Mouse (Mus musculus) fibroblast of lung, adult 2 months (primary cell): ENCODE measurements at regions not wholly inside any gene's neighbourhood (a gene's known extent, or its start where the extent isn't known, plus 50 kb on each side); places are given as distances from the start of the nearest gene placed in this dataset.

ENCODE experiments used
- DNase-seq: peaks from one replicate; pipeline ENCODE4 v3.0.0-alpha.2; 2011; ENCODE audit warnings: low read depth

DNA sequence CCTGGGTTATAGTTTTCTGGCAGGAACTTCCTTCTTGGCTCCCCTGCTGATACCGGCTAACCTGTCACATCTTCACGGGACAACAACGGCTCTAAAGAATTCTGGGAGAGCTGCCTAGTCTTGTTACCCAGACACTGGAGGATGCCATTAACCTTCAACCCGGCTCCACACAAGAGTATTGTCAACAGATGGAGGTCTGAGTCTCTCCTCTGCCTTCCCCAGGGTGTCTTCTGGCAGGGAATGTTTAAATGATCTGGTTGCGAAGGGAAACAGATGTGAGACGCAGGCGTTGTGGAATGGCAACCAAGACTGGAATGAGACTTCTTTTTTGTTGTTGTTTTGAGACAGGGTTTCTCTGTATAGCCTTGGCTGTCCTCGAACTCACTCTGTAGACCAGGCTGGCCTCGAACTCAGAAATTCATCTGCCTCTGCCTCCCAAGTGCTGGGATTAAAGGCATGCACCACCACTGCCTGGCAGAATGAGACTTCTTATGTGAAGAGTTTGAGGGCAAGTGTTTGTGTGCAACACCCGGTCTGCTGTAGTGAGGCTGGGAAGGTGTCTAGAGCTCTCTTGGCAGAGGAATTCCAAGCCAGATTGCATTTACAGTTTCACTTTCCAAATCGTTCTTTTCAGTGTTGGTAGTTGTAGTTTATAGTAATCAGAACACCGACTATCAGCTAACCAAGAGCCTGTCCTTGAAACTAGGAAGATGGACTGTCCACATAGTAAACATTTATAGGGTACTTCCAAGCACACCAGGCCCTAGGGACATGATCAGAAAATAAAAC lies 188.2 kb upstream of the Krr1 start:
- no peak for DNase-seq

DNA sequence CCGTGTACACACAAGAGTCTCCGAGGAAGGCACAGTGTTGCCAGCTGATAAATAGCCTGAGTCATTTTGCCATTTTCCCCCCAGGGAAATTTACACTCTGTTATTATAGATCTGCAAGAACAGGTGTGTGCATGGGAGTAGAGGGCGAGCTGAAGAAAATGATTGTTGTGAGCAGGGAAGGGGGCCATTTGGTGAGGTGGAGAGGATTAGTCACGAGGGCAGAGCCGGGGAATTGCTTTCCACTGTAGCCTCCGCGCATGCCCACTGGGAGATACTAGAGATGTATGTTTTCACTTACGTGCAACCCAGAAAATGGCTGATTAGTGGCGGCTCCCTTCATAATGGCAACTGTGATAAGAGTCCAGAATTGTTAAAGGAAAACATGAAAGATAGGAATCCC lies 185.3 kb upstream of the Krr1 start:
- DNase-seq, result no peak

DNA sequence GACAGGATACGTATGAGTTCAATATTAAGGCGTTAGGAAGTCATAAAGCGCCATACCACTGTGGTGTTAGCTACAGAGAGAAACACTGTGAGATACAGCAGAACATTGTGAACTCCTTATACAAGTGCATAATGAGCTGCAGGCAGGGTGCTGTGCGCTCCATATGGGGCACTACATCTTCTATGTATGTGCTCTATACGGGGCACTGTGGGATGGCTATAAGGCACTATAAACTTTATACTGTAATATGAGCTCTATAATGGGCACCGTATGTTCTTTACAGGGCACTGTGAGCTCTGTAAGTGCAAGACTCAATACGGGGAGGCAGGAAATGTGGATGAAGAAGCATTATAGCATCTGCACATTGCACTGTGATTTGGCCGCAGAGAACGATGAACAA lies 183.2 kb upstream of the Krr1 start:
- DNase-seq, result no peak

DNA sequence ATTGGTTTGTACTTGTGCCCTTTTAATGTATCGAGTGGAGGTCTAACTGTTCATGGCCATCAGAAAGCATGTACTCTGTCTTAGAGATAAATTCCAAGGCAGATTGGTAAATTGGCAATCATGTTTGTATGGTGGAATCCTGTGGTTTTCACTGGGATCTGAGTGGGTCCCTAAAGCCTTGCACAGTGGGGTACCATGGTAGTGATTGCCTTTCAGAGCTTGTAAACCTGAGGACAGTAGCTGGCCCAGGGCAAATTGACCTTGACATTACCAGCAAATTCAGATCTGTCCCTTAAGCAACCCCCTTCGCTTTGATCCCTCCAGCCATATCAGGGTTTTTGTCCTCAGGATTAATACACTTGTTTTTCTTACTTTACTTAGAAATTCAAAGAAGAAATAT lies 181.6 kb upstream of the Krr1 start:
- DNase-seq, result no peak

DNA sequence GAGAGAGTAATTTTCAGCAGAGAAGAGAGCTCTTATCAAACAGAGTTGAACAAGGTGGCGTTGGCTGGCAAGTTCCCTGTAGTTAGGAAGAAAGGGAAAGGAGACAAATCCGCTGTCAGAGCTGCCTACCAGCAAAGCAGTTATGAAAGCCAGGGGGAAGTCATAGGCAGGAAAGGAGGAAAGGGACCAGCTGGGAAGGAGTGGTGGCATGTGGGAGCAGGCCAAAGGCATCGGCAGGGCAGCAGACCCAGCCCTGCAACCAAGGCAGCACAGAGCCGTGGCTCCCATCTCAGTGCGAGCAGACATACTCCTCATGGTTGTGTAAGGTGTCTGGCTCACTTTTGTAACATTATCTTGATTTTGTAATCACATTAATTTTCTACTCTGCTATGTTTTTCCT lies 177.4 kb upstream of the Krr1 start:
- DNase-seq, result no peak

DNA sequence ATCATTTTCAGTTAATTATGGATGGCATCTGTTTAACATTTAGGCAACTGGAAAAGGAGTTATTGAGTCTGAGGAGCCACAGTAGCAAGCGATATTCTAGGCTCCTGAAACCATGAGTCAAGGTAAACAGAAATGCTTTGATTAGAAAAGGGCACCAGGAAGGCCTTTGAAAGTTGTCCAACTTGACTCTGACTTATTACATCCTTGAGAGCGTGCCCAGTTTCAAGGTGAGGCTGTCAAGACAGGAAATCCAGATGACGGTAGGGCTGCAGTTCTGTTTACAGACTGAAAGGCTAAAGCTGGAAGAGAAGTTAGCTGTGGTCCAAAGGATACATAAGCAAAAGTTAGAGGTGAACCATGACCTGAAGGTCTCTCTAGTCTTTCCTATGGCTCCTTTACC lies 176.7 kb upstream of the Krr1 start:
- no peak for DNase-seq

DNA sequence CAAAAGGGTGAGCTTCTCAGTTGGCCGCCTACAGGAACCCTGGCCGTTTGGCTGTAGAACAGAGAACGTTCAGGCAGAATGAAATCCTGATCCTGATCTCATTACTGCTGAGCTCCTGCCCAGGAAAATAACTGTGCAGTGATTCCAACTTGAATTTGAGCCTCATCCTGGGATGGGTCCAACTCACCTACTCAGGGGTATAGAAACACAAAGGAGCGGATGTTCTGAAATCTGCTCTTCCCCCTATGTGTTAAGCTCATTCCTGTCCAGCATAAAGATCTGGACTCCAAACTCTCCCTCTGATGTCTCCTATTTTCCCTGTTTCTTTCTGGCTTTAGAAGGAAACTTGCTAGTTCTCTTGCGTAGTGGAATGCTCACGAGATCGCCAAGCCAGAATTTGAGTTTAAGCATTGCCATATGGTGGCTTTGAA lies 173.6 kb upstream of the Krr1 start:
- no peak for DNase-seq

DNA sequence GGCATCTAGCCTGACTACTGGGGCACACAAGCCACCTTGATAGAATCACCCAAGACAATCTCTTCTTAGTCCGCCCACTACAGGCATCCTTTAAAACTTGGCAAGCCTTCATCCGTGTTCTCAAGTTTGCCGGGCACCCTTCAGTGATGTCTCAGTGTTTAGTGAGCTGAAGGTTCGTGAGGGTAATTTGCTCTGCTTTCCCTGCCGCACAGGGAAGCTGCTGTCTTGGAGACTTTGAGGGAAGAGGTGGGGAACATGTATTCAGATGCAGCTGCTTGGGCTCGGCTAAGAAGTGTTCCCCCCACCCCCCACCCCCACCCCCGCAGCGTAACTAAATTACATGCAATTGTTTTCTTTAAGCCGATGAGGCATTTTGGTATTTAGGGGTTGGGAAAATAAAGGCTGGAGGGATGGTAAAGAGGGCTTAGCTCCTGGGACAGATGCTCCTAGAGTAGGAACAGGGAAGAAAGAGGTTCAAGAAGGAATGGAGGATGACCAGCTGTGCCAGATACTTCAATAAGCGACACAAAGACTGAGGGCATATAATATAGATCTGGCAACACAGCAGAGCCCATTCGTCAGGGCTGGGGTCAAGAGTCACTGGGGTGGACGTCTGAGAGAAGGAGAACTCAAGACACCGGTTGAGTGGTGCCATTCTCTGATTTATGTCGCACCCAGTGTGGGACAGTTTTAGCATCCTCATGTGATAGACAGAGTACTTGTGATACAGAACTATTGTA lies 172.4 kb upstream of the Krr1 start:
- DNase-seq, result no peak

DNA sequence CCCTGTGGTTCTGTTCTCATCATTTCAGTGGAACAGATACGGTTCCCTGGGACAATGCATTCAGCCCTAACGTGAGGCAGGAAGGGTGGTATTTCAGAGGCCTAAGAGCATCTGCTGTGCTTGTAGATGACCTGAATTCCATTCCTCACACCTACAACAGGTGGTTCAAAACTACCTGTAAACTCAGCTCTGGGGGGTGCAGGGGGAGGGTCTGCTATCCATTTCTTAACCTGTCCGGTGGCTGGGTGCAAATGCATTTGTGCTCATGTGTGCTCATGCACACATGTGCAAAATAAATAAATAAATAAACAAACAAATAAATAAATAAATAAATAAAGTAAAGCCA lies 171.9 kb upstream of the Krr1 start:
- no peak for DNase-seq

DNA sequence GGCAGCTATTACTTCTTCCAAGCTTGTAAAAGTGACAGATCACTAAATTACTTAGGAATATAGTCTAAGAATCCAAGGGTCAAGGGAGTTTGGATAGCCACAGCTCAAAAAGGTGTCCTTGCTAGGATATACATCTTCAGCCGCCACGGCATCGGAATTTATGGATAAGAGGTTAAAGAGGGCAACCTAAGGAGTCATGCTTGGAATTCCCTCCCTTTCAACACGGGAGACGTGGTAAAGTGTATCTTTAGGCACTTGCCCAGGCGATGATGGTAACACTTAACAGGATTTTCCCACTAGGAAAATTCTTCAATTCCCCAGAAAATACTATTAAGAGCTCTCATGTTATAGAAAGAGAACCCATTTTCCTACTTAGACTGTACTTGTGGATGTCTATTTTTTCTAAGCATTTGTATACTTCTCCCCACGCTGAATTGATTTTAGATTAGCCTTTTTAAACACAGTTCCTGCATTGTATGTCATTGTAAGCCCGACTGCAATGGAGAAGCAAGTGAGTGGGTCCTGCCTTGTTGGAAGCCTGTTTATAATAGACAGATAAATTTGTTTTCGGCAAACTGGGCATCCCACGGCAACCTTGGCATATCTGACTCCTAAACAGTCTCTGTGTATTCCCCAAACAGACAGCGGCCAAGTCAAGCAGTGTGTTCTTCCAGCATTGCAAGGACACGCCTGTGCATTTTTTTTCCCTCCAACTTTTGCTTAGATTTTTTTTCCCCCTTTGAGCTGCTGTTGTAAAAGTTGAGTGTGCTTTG lies 171.3 kb upstream of the Krr1 start:
- no peak for DNase-seq

DNA sequence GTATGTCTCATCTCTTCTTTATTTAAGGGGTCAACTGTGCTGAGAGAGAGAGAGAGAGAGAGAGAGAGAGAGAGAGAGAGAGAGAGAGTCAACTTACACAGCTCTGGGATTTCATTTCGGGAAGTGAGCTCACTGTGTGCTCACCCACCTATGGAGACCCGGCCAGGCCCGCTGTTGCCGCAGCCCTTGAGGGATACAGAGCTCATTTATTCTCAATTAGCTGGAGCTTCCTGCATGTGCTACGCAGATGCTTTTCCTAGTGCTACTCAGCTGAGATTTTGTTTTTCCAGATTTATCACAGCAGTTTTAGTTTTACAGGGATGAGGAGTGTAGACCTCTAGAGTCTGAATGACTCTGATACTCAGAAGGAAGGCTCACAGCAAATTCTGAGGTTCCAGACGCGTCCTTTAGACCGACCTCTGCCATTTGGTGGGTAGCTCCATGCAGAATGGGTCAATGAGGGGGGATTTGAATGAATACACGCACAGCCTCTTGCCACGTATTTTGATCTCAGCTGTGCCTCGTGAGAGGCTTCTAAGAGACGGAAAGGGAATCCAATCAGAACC lies 170.6 kb upstream of the Krr1 start:
- DNase-seq, result no peak

DNA sequence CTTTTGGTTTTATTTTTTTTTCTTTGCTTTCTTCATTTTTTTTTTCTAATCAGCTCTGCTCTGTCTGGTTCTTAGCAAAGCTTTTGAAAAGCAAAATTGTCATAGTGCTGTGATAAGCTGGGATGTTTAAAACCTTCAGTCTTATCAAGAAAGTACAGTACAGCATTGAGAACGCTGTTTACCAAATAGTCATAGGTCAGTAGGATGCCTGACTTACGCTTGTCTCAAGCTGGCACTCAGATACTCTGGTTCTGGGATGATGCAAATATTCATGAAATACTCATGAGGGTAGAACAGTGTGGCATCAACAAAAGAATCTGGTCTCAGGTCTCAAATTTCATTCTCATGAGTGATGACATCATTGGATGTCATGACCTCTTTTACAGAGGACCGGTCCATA lies 166.1 kb upstream of the Krr1 start:
- no peak for DNase-seq

DNA sequence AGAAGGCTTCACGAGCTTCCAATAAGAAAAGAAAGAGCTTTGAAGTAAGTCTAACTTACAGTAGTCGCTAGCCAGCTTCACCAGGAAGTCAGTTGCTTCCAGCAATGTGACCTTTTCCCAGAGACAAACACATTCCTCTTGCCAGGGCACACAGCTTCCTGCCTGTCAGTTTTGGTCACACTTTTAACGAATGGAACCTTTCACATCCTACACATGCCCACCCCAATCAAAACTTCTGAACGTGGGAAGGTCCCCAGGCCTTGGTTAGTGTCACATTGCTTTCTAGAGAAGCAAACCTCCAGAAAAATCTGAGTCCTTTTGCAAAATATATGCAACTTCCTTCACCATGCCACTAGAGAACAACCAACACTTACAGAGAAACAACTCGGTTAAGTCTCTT lies 165.5 kb upstream of the Krr1 start:
- DNase-seq, result no peak

DNA sequence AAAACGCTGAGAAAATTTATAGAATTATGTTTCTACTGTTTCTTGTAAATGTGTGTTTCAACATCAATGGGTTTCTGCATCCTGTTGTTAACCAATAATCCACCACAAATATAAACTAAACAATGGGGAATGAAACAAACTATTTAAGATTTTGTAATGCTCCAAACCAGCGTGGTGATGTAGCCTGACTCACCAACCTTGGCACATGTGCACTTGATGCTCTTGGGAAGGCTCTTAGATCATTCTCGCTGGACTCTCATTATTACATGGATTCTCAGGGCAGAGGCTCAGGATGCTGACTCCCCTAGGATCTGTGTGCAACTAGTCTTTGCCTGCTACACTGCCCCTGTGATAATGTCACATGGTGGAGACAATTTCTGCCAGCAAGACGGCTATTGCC lies 158.7 kb upstream of the Krr1 start:
- DNase-seq, result peak; percentile 84

DNA sequence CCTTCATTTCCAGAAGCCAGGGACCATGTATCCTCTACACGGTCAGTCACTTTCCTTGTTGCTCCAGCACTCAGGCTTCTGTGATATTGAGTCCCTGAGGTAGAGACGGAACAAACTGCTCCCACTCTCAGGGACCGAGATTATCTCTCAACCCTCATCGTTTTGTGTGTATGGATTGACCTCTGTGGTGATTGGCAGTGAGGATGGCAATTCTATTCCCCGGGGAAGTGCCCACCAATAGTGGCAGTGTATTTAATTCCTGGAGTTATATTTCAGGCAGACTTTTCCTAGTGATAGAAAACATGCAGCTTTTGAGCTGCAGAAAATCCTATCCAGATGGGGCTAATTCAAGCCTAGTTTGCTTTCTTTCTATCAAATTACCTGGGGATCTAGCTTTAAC lies 157.8 kb upstream of the Krr1 start:
- no peak for DNase-seq

DNA sequence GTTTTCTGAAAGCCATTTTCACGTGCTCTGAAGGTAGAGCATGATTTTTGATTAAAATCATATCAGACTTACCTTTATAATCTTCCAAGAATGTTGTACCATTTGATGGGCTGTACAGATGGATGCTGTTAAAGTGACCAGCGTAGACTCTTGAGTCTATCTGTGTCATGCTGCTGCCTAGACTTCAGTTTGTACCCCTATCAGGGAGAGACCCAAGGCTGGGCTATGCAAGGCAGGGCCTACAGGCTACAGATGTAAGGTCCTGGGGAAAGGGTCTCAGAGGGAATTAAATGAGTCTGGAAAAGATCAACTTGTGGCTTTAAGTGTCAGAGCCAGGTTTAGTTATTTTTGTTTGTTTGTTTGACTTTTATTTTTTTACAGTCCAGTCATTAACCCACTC lies 157.3 kb upstream of the Krr1 start:
- no peak for DNase-seq

DNA sequence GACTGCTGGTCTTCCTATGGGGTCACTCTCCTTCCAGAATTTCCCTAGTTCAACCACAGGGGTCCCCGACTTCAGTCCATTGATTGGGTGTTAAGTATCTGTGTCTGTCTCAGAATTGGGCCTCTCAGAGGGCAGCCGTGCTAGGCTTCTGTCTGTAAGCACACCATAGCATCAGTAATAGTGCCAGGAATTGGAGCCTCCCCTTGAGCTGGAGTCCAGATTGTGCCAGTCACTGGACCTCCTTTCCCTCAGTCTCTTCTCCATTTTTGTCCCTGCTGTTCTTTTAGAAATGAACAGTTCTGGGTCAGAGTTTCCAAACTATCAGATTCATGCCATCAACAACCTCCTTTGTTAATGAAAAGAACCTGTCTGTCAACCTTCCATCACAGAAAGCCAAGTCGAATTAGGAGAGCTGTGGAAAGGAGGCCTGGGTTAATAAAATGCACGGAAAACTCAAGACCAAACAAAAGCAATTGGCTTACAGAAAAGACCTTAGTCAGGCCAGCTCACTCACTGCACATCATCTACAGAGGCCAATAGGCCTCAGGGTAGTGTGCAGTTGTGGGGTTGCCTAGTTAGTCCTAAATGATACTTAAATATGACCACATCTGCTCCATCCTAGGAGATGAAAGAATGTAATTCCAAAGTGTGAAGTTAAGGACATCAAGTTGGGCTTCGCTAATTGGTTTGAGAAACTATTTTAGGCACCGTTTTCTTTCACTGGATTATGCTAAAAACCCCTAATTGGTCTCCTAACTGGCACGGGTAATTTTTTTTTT lies 156.5 kb upstream of the Krr1 start:
- DNase-seq, result no peak

DNA sequence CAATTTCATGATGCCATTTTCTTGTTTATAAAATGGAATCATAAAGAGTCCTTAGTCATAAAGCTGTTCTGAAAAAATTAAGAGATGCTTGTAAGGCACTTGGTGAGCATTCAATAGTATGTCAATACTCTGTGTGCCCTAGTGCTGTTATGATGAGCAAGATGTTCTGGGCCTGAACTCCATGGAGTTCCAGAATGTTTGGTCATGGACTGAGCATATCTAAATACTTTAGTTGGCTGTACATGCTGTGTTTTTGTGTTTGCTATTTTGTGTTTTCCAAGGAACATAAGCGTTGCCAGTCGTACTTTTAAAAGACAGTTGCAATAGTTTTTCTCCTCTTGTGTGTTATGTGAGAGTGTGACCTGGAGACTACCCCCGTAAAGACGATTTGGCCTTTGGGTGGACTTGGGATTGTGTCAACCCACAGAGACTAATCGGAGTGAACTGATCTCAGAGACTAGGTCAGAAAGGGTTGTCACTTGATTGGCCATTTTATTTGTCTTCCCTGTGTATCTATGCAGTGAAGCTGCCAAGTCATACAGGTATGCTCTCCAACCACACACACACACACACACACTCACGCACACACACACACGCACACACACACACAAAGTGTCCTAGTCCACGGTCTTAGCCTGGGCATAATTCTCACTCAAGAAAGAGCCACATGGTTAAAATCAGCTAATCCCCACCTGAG lies 152.6 kb upstream of the Krr1 start:
- no peak for DNase-seq

DNA sequence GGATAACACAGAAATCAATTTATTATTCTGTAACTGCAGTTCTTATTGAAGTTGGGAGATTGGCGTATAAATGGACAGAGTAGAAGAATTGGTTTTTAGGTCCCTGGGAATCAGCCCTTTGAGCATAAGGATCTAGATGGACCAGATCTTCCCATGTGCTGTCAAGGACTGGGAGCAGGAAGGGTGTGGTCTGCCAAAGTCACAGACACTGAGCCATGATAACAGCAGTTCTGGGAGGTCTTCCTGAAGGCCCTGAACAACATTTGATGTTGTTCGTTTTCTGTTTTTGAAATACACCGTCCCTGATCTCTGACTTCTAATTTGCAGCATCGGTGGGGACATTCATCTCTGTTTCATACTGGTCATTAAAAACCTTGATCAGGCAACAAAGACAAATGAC lies 147.6 kb upstream of the Krr1 start:
- DNase-seq, result no peak

DNA sequence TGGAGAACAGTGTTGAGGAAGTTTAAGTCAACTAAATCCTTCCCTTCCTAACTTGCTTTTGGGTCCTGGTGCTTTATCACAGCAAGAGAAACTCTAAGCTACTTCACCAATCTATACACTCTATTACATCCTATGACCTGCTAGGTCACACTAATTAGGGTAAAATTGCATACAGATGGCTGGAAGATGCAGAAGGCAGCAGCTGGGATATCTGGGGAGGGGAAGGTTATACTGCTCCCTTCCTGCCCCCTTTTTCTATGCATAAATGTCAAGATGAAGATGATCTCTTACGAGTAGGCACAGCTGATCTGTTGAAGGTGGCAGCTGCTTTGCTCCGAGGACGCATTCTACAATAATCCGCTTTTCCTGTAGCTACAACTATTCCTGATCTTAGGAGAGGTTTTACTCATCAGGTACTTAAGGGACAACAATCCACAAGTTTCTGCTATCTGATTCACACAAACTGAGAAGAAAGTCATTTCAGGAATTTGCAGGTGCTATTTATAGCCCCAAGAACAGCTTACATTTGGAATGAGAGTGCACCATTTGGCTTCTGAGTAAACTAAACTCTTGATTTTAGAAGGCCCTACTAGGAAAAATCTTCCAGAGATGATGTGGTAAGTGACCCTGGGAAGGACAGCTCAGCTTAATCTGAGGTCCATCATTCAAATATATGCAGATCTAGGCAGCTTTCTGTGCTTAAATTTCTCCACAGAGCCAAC lies 146.3 kb upstream of the Krr1 start:
- no peak for DNase-seq

DNA sequence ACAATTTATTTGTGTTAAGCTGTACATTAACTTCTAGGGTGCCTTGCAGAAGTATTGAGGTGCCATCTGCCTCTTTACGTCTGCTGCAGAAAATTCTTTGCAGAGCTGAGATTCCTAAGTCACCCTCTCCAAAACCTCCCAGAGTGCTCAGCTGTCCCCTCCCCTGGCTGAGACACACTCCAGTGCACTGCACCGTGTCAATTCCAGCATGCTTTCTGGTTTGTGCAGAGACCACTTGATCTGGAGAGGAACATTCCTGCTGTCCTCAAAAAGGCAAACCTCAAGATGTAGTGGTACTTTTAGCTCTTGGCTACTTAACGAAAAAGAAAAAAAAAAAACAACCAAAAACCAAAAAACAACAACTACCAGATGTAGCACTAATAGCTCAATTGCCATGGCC lies 145.2 kb upstream of the Krr1 start:
- no peak for DNase-seq
